Mouse (Mus musculus) skeletal muscle tissue, adult 2 months (tissue): Measurements from ENCODE around the gene Tnfrsf14.

ENCODE experiments used
- DNase-seq: peaks from one replicate; pipeline ENCODE4 v3.0.0-alpha.2; 2012; ENCODE audit warnings: low read depth, low spot score

Gene Tnfrsf14

GRCm38 (mm10) chr4:154882014-154882659 lies 46.2 kb downstream of the Tnfrsf14 start:
- no peak for DNase-seq

- no peak for DNase-seq
These were observed 47.6 kb downstream of the Tnfrsf14 start for GRCm38 (mm10) chr4:154880730-154881129.

DNA sequence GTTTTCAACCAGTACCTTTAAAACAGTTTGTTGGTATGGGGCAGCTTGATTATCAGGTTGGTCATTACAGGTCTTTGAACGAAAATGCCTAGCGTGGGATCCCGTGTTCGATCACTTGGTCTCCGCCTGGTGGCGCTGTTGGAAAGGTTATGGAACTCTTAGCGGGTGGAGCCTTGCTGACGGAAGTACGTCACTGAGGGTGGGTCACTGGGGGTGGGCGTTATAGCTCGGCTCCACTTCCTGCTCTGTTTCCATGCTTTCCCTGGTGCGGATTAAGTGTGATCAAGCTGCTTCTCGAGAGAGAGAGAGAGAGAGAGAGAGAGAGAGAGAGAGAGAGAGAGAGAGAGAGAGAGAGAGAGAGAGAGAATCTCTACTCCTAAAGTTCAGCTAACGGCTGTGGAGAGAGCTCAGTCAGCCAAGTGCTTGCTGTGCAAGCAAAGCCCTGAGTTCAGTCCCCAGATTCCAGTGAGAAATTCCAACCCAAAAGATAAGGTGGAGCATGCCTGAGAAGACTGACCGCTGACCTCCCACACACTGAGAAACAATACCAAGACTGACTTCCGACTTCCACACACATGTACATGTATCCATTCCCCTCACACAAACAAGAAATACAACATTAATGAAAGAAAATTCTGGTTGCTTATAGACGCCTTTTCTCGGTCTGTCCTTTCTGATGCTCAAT lies 50.4 kb downstream of the Tnfrsf14 start:
- peak; percentile 95 for DNase-seq

DNA sequence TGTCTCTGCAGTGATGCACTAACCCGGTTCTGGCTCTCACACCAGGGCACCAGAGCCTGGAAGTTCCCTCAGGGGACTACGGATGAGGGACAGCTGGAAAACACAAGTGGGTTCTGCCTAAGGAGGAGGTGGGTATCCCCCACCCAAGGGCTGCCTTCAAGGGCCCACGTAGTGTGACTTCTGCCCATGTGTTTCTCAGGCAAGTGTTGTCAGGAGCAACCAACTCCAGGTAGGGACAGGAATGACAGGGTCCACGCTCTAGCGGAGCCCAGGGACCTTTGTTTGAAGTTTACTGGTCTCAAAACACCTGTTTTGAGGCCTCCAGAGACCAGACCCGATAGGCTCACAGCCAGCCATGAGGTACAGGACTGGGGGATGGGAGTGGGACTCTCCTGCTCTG lies 55.2 kb downstream of the Tnfrsf14 start:
- DNase-seq = no peak
